Mouse (Mus musculus): ENCODE measurements around the gene AA467197.

AA467197 gene

GRCm38 (mm10) chr2:122638029-122638428, 1.2 kb downstream of the AA467197 start:
- no peak for DNase-seq (ENCODE audit: low spot score in 2 of 2)

DNA sequence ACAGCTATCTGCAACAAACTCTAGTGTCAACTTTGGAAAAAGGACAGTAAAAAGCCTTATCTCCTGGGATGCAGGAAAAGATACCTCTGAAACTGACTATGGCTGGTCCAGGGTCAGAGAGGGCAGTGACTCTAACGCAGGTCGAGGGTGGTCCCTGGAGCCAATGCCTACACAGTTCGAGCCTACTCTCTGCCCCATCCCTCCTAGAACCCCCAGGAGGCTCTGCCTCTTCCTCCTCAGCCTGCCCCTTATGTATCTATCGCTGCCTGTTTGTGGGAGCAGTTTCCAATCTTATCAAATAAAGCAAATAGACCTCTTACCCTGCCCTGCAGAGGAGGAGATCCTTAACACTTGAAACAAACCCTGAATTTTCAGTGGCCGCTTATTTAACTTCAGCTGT, 1.9 kb downstream of the AA467197 start:
- no peak for DNase-seq (ENCODE audit: low spot score in 2 of 2)

- no peak for DNase-seq (ENCODE audit: low spot score in 2 of 2)
Measured at GRCm38 (mm10) chr2:122652096-122653084, 15.6 kb downstream of the AA467197 start.

- no peak for DNase-seq (ENCODE audit: low spot score in 2 of 2)
Measured at GRCm38 (mm10) chr2:122656052-122656451, 19.3 kb downstream of the AA467197 start.

DNA sequence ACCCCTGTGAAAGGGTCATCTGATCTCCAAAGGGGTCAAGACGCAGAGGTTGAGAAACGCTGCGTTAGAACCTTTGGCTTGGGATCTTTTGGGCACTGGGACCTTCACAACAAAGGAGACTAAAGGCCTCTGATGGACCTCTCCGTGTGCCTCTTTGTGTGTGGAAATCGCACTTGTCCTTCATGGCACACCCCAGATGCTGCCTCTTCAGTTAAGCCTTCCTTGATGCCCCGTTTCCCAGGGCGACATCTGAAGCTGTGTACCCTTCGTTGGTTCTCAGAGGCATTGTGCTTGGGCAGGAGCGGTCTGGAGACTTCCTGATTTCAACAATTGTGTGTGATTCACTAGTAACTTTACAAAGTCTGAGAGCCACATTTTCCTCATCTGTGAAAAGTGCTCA, 20.0 kb downstream of the AA467197 start:
- DNase-seq (ENCODE audit: low spot score in 2 of 2), result no peak

GRCm38 (mm10) chr2:122657707-122658524, 21.1 kb downstream of the AA467197 start:
- DNase-seq (ENCODE audit: low spot score in 2 of 2), result no peak

DNA sequence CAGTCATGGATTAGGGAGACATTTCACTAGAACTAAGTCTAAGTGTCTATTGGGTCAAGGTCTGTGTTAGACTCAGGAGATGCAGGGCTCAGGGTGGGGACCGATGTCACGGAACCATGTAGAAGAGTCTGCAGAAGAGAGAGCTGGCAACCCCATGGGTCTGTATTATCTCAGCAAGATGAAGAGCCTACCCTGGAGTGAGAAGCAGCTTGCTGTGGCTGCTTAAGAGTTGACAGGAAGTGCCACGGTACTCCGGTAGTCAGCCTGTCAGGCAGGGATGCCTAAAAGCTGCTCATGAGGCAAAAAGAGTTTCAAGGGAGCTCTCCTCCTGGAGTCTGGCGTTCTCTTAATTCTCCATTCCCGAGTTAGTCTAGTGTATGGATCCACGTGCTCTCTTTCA, 23.0 kb downstream of the AA467197 start:
- DNase-seq (ENCODE audit: low spot score in 2 of 2), result no peak

DNA sequence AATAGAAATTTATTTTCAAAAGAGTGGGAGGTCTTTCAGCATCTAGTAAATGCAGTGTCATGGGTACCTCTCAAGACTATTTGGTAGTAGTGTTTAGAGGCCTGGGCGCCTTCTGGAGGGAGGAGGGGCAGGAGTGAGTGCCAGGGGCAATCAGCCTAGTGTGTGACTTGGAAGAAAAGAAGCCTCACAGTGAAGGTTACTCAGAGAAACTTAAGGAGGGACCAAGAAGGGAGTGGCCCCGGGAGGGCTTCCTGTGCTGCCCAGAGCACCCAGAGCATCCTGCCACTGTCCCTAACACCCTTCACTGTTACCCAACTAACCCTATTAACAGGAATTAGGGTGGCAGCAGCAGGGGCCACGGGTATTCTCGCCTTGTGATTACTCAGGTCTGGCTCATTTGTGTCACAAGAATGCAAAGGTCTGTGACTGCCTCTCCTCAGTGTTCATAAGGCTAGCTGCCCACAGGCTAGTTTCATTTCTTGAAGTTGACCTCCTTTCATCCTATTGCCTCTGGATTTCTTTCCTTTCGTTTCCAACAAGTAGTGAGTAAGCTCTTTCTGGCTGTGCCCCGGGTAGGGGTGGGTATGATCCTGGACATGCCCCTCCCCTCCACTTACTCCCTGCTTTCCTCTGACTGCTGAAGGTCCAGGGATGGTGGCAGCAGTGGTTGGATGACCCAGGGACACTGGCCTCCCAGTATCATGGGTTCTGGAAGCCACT, 28.6 kb downstream of the AA467197 start:
- DNase-seq (ENCODE audit: low spot score in 2 of 2), result no peak

DNA sequence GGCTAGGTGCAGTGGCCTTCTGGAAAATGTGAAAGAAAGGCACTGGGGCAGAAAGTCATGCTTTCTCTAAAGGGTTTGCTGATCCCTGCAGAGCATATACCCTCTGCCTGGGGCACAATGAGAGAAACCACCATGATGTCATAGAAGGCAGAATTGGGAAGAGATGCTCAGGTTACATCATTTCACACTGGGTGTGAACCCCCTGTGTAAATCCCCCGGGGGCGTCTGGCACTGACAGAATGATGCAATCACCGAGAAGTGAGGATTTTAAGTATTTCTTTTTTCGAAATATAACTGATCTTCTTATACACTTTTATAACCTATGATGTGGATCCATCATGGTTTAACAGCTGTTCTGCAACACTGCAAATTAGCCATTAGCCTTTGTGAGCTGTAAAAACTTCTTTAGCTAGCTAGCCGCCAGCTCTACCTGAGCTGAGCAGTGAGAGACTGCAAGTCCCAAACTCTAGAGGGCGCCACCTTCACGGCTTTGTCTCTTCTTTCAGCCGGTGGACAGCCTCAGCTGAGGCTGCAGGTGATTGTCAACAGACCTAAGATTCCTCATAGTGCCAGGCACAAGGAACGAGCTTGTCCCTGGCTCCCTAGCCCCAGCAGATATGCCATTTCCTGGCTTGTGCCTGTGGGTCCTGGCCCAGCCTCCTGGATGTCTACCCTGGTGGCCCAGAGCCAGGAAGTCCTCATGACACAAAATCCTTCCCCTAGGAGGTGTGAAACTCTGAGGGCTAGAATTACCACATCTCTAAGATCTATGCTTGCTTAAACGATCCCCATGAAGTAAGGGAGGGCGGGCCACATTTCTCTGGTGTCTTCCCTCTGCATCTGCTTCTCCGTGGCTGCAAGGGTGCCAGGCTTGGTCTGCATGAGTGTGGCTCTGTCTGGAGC, 29.4 kb downstream of the AA467197 start:
- DNase-seq (ENCODE audit: low spot score in 2 of 2), result no peak

- peak in 1 of 2 experiments; percentile 26 for DNase-seq (ENCODE audit: low spot score in 2 of 2)
Measured at GRCm38 (mm10) chr2:122667856-122668255, 31.1 kb downstream of the AA467197 start.

DNA sequence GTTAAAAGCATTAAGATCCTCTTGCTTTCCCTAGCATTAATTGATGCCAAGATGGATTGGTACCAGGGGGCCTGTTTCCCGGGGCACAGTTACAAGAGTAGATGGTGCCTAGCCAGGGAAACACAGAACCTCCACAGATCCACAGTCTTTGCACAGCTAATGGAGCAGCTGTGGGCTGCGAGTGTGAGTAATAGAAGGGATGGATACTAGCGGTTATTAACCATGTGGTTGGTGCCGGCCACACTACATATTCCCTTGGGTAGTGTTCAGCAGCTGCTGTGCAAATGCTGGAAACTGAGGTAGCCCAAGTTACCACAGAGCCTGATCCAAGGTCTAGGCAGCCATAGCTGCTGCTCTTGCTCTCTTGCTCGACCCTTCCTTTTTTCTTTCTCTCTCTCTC, 34.9 kb downstream of the AA467197 start:
- DNase-seq (ENCODE audit: low spot score in 2 of 2), result no peak

- DNase-seq (ENCODE audit: low spot score in 2 of 2), result no peak
Measured at GRCm38 (mm10) chr2:122672841-122673240, 36.1 kb downstream of the AA467197 start.

DNA sequence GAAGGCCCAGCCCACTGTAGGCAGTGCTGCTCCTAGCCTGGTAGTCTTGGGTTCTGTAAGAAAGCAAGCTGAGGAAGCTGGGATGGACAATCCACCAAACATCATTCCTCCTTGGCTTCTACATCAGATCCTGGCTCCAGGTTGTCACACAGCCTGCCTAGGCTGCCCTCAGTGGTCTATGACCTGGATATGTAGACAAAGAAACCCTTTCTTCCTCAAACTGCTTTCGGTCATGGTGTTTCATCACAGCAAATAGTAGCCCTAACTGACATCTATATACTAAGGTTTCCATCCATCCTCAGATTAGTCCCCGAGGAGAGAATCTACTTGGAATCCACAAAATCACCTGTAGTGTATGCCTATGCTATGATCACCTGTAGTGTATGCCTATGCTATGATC, 38.3 kb downstream of the AA467197 start:
- DNase-seq (ENCODE audit: low spot score in 2 of 2), result no peak

DNA sequence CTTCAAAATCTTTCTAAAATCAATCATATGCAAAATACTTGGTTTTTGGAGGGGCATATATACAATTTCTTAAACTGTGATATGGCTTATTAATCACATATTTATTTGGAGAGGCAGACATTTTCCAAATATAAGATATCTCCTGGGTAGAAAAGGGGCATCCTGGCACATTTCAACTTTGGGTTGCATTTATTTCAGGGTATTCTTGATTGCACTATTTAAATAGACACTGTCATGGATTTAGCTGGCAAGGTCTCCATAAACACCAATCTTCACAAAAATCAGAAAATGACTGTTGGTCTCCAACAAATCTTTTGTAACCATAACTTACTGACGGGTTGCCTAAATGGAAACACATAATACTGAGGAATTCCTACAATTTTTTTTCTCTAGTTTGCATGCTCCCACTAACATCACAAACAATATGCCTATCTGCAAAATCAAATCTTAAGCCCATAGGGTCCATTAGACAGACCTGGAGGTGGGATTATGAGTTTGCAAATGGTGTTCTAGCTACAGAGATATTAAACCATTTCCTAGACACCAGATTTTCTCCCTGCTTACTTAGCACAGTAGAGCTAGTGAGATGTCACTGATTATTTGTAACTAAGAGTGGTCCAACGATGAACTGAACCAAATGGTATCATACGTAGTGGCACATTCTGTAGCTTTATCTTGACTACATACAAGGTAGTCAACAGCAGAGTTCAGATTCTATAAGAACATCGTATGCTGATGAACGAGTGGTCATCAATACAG, 44.8 kb downstream of the AA467197 start:
- DNase-seq (ENCODE audit: low spot score in 2 of 2), result no peak

GRCm38 (mm10) chr2:122682520-122682919, 45.7 kb downstream of the AA467197 start:
- DNase-seq (ENCODE audit: low spot score in 2 of 2), result no peak

GRCm38 (mm10) chr2:122683641-122684040, 46.9 kb downstream of the AA467197 start:
- no peak for DNase-seq (ENCODE audit: low spot score in 2 of 2)

DNA sequence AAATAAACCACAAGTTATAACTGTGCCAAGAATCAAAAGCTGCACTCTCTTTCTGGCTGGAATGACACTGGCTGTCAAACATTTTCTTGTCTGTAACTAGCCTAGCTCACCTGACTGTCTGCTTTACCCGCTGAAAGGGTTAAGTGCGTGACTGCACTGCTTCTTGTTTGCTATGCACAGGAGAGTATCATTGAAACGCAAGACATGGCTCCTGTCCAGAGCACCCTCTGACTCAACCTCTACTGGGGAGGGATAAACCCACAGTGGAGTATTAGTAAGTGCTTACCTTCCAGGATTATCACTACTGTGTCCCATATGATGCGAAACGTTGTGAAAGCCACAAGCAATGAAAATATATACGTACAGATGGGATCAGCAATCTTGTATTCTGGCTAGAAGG, 49.9 kb downstream of the AA467197 start:
- DNase-seq (ENCODE audit: low spot score in 2 of 2), result no peak
